Mouse (Mus musculus): ENCODE measurements around the gene Fam227a.
A peak's percentile ranks its signal among the peaks of the same experiment; 100 is the strongest.

Gene Fam227a

GRCm38 (mm10) chr15:79658531-79659375 is at the start of gene Fam227a, which contains the start of gene Cby1:
Gene Fam227a (minus strand): TSS chr15:79658956.
Gene Cby1 (plus strand): TSS chr15:79659199.
- DNase-seq = peak; percentile 98

- DNase-seq = no peak
Measured at GRCm38 (mm10) chr15:79708229-79708822, 49.6 kb upstream of the Fam227a start.

- DNase-seq = peak; percentile 22
Measured at GRCm38 (mm10) chr15:79706603-79707214, 48.0 kb upstream of the Fam227a start.

- DNase-seq = no peak
Measured at GRCm38 (mm10) chr15:79697558-79698187, 38.9 kb upstream of the Fam227a start.

GRCm38 (mm10) chr15:79697011-79697410 is 38.3 kb upstream of the Fam227a start:
- DNase-seq = peak; percentile 47

GRCm38 (mm10) chr15:79696508-79696907 is 37.8 kb upstream of the Fam227a start:
- peak; percentile 30 for DNase-seq

GRCm38 (mm10) chr15:79695516-79695915 is 36.8 kb upstream of the Fam227a start:
- no peak for DNase-seq

- no peak for DNase-seq
Measured at GRCm38 (mm10) chr15:79694512-79694911, 35.8 kb upstream of the Fam227a start.

- no peak for DNase-seq
Measured at GRCm38 (mm10) chr15:79693740-79694139, 35.0 kb upstream of the Fam227a start.

GRCm38 (mm10) chr15:79692334-79692733 is 33.6 kb upstream of the Fam227a start:
- no peak for DNase-seq

GRCm38 (mm10) chr15:79691023-79691508 is 32.3 kb upstream of the Fam227a start:
- DNase-seq = no peak

GRCm38 (mm10) chr15:79690426-79691022 is 31.8 kb upstream of the Fam227a start, which contains the start of gene Gtpbp1:
Gene Gtpbp1 (plus strand): TSS chr15:79690845.
- peak; percentile 97 for DNase-seq

- no peak for DNase-seq
Measured at GRCm38 (mm10) chr15:79689662-79690425, 31.1 kb upstream of the Fam227a start.

GRCm38 (mm10) chr15:79688268-79688956 is 29.7 kb upstream of the Fam227a start:
- no peak for DNase-seq

GRCm38 (mm10) chr15:79687646-79688267 is 29.0 kb upstream of the Fam227a start, which contains the start of gene Josd1:
Gene Josd1 (minus strand): TSS chr15:79687919.
- peak; percentile 99 for DNase-seq

- no peak for DNase-seq
Measured at GRCm38 (mm10) chr15:79687175-79687574, 28.4 kb upstream of the Fam227a start.

GRCm38 (mm10) chr15:79686046-79686869 is 27.5 kb upstream of the Fam227a start:
- no peak for DNase-seq

- DNase-seq = peak; percentile 50
Measured at GRCm38 (mm10) chr15:79685141-79685641, 26.4 kb upstream of the Fam227a start.

- no peak for DNase-seq
Measured at GRCm38 (mm10) chr15:79684616-79685015, 25.9 kb upstream of the Fam227a start.

All from kidney, adult 18-20 months (tissue).